Mouse (Mus musculus) cortical plate, adult 2 months (tissue): ENCODE measurements around the gene Ano2.

Source experiments
- CTCF ChIP-seq: fragments of 200-500 bp; IDR thresholded peaks from 2 replicates; pipeline ENCODE4 v1.5.1; 2011; ENCODE audit warnings: mild to moderate bottlenecking, control low read depth, low read length; ENCODE audit not compliant: insufficient read depth; ENCODE audit errors: extremely low read depth
- POLR2A ChIP-seq: fragments of 200-500 bp; IDR thresholded peaks from 2 replicates; pipeline ENCODE4 v1.6.1; 2011; ENCODE audit warnings: mild to moderate bottlenecking, low read length, control low read depth; ENCODE audit not compliant: insufficient read depth; ENCODE audit errors: extremely low read depth

DNA sequence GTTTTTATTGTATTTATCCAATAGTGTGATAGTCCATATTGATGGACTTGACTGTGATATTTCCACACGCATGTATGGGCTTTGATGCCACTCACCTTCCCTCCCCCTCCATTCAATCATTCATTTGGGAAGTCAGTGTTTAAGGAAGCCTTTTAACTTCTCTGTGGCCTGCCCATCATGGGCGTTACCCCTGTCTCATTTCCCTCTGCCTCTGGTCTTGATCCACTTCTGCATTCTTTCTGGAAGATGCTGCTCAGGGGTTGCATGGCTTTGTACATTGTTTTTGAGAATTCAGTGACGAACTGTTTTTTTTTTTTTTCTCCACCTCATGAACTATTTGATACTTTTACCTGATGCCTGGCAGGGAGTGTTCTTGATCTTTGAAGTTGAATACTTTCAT is 38.9 kb upstream of the Ano2 start:
- TF ChIP-seq CTCF, result no peak
- no peak for TF ChIP-seq POLR2A
